36 mouse cellular contexts compared by ENCODE assay signal in the genomic region with DNA sequence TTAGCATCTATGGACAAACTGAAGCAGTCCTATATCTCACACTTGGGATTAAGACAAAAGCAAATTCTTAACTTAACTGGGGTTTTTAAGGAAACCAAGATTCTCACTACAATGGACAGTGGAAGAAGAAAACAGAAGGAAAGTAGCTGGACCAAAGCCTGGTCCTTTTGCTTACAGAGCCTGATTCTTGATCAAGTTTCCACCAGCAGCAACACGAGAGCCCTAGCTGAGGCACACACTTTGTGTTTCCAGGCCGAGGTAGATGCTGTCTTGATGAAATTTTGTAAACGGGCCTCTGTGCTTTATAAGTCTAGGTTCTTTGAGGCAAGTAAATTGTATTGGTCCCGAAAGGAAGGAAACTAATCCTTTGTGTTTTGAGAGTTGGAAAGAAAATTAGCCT. TPM values are rescaled to one million over a fixed set of nuclear protein-coding genes. Genes with fewer than 3 reads are reported as not detected.
"Had no signal": no experiment of that assay in that cellular context is flagged by ENCODE, and none has a peak within 500 bp of the region (broad histone marks: within the 10 kb centered on the region; RNA-seq: fewer than 3 reads in every experiment).

No protein-coding gene starts in this region.

- H3K27me3 ChIP-seq: limb, embryonic 12.5 days; limb, embryonic 13.5 days; limb, embryonic 15.5 days; liver, embryonic 12.5 days; liver, embryonic 13.5 days; liver, embryonic 15.5 days; lung, embryonic 15.5 days; megakaryocyte, embryonic 14.5 days; midbrain, embryonic 12.5 days; midbrain, embryonic 13.5 days; neural tube, embryonic 12.5 days; neural tube, embryonic 13.5 days had no signal

- H3K27ac ChIP-seq: limb, embryonic 10.5 days; limb, embryonic 12.5 days; limb, embryonic 13.5 days; limb, embryonic 15.5 days; liver, embryonic 12.5 days; liver, embryonic 13.5 days; liver, embryonic 14.5 days; liver, embryonic 15.5 days; lung, embryonic 15.5 days; macrophage; midbrain, embryonic 10.5 days; midbrain, embryonic 12.5 days; midbrain, embryonic 13.5 days; neural tube, embryonic 12.5 days; neural tube, embryonic 13.5 days had no signal

- H3K4me1 ChIP-seq: limb, embryonic 15.5 days; liver, embryonic 12.5 days; liver, embryonic 13.5 days; liver, embryonic 15.5 days; lung, embryonic 15.5 days; megakaryocyte, embryonic 14.5 days; midbrain, embryonic 10.5 days; neural tube, embryonic 12.5 days had no signal

- H3K9ac ChIP-seq: limb, embryonic 12.5 days; limb, embryonic 13.5 days; limb, embryonic 15.5 days; liver, embryonic 12.5 days; liver, embryonic 13.5 days; liver, embryonic 14.5 days; liver, embryonic 15.5 days; liver, postnatal 0 days; lung, embryonic 14.5 days; lung, embryonic 15.5 days; midbrain, embryonic 12.5 days; midbrain, embryonic 13.5 days; neural tube, embryonic 12.5 days; neural tube, embryonic 13.5 days had no signal

- H3K36me3 ChIP-seq: limb, embryonic 10.5 days; limb, embryonic 12.5 days; limb, embryonic 13.5 days; limb, embryonic 15.5 days; liver, embryonic 12.5 days; liver, embryonic 13.5 days; liver, embryonic 15.5 days; lung, embryonic 15.5 days; midbrain, embryonic 10.5 days; midbrain, embryonic 12.5 days; midbrain, embryonic 13.5 days; neural tube, embryonic 12.5 days; neural tube, embryonic 13.5 days had no signal

- H3K9me3 ChIP-seq: limb, embryonic 10.5 days; limb, embryonic 12.5 days; limb, embryonic 13.5 days; limb, embryonic 15.5 days; liver, embryonic 12.5 days; liver, embryonic 13.5 days; liver, embryonic 15.5 days; lung, embryonic 15.5 days; megakaryocyte, embryonic 14.5 days; midbrain, embryonic 10.5 days; midbrain, embryonic 12.5 days; midbrain, embryonic 13.5 days; neural tube, embryonic 12.5 days; neural tube, embryonic 13.5 days had no signal

- H3K4me2 ChIP-seq: limb, embryonic 12.5 days; limb, embryonic 13.5 days; limb, embryonic 15.5 days; liver, embryonic 11.5 days; liver, embryonic 12.5 days; liver, embryonic 13.5 days; liver, embryonic 15.5 days; lung, embryonic 14.5 days; lung, embryonic 15.5 days; midbrain, embryonic 12.5 days; midbrain, embryonic 13.5 days; neural tube, embryonic 12.5 days; neural tube, embryonic 13.5 days had no signal

- ATAC-seq: liver, embryonic 12.5 days; liver, postnatal 0 days; lung, postnatal 0 days; midbrain, embryonic 13.5 days; midbrain, embryonic 16.5 days had no signal

- H3K4me3 ChIP-seq: limb, embryonic 10.5 days; limb, embryonic 12.5 days; limb, embryonic 13.5 days; limb, embryonic 15.5 days; liver, embryonic 12.5 days; liver, embryonic 13.5 days; liver, embryonic 15.5 days; lung, embryonic 15.5 days; megakaryocyte, embryonic 14.5 days; midbrain, embryonic 10.5 days; midbrain, embryonic 12.5 days; midbrain, embryonic 13.5 days; myocyte; neural tube, embryonic 12.5 days; neural tube, embryonic 13.5 days had no signal

- DNase-seq: left cerebral cortex, postnatal 4 days; liver; liver, embryonic 13.5 days; liver, postnatal 0 days; lung, adult 18-20 months; lung, adult 2 months; lung, embryonic 14.5 days; lung, postnatal 10 days; lung, postnatal 14 days; lung, postnatal 36 days; lung, postnatal 4 days; midbrain, embryonic 14.5 days had no signal

RNA-seq across cellular contexts. Expression of gene Rgs6, which starts 14.7 kb away (rescaled TPM):
- total RNA-seq: megakaryocyte progenitor cell, adult 5-6 weeks; megakaryocyte, adult 5-6 weeks; megakaryocyte-erythroid progenitor cell, adult 5-6 weeks; monocyte, adult 5-6 weeks had no signal
- polyA plus RNA-seq: limb, embryonic 10.5 days; liver, adult 2 months; macrophage; myocyte had no signal
